Mouse (Mus musculus) midbrain, embryonic 15.5 days (tissue): ENCODE measurements around the gene Rreb1. TPM values are rescaled to one million over a fixed set of nuclear protein-coding genes. Genes with fewer than 3 reads are reported as not detected.

Experiments
- ATAC-seq: fragments of 200-750 bp; cut with Nextera tagmentation; replicated peaks from 2 replicates; pipeline ENCODE4 v1.8.0; 2017; ENCODE audit warnings: moderate TSS enrichment
- H3K27ac ChIP-seq: fragments of 300-500 bp; sonication (generic); 2 replicates; pipeline ENCODE4 v1.5.1; 2015; ENCODE audit warnings: mild to moderate bottlenecking, inconsistent platforms
- H3K27me3 ChIP-seq: fragments of 300-500 bp; sonication (generic); replicated peaks from 2 replicates; pipeline ENCODE4 v1.6.1; 2015; ENCODE audit warnings: inconsistent platforms
- H3K36me3 ChIP-seq: fragments of 300-500 bp; sonication (generic); replicated peaks from 2 replicates; pipeline ENCODE4 v1.6.1; 2015; ENCODE audit warnings: inconsistent platforms
- H3K4me1 ChIP-seq: fragments of 300-500 bp; sonication (generic); 2 replicates; pipeline ENCODE4 v1.6.1; 2015; ENCODE audit warnings: inconsistent platforms
- H3K4me2 ChIP-seq: fragments of 300-500 bp; sonication (generic); 2 replicates; pipeline ENCODE4 v1.6.1; 2015; ENCODE audit warnings: inconsistent platforms, mild to moderate bottlenecking, moderate library complexity
- H3K4me3 ChIP-seq: fragments of 300-500 bp; sonication (generic); 2 replicates; pipeline ENCODE4 v1.5.1; 2015; ENCODE audit warnings: mild to moderate bottlenecking, inconsistent platforms
- H3K9ac ChIP-seq: fragments of 300-500 bp; sonication (generic); 2 replicates; pipeline ENCODE4 v1.6.1; 2015; ENCODE audit warnings: mild to moderate bottlenecking, inconsistent platforms
- H3K9me3 ChIP-seq: fragments of 300-500 bp; sonication (generic); 2 replicates; pipeline ENCODE4 v1.6.1; 2016; ENCODE audit warnings: inconsistent platforms
- WGBS: fragments of 180-500 bp; shearing (Covaris S2); methylation state at CpG from one replicate; pipeline ENCODE4 v1.1.7; 2015; ENCODE audit warnings: mixed read lengths; 5-methylcytosine and 5-hydroxymethylcytosine counted together
- polyA plus RNA-seq: library from polyadenylated mRNA; unstranded; fragments of >200 nt; fragmentation: Nextera tagmentation; extraction: Ambion mirVana; gene quantifications from 2 replicates; pipeline ENCODE4 v1.2.1, GENCODE M21; 2015

Rreb1 gene
- polyA plus RNA-seq: 3.6 and 3.9 TPM in 2 replicates

DNA sequence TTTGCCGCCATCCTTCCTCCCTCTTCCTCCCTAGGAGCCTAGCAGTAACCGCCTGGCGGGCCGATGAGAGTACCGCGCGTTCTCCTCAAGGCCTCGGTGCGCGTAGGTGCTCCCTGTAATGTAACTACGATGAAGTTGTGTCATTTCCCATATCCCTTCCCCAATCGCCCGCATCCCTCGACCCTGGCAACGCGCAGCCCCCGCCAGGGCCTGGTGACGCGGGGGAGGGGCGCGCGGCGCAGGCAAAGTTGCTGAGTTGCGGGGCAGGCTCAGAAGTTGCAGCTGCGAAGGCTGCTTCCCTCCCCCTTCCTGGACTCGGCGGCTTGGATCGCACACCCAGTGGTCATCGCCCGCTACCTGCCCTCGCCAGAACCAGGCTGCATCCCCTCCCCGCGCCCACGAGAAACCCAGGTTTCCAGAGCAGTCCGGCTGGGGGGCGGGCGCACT is at the start of gene Rreb1:
Rreb1 (plus strand) TSS at position 254 of the 447 bp plus-strand sequence.
- H3K4me2 ChIP-seq: peak within 1 kb of the TSS; percentile 100
- H3K9ac ChIP-seq: peak within 1 kb of the TSS; percentile 49
- peaks cover 18% of the 10 kb centered on the region for H3K4me1 ChIP-seq
- H3K27me3 ChIP-seq: peaks cover 33% of the 10 kb centered on the region
- 1% methylated on average over 37 of the region's 37 CpGs for WGBS
- H3K27ac ChIP-seq: no peak within 1 kb of the TSS
- peak; percentile 60 for ATAC-seq
- H3K9me3 ChIP-seq: no peaks in the 10 kb centered on the region
- peak within 1 kb of the TSS; percentile 57 for H3K4me3 ChIP-seq
- no peaks in the 10 kb centered on the region for H3K36me3 ChIP-seq

DNA sequence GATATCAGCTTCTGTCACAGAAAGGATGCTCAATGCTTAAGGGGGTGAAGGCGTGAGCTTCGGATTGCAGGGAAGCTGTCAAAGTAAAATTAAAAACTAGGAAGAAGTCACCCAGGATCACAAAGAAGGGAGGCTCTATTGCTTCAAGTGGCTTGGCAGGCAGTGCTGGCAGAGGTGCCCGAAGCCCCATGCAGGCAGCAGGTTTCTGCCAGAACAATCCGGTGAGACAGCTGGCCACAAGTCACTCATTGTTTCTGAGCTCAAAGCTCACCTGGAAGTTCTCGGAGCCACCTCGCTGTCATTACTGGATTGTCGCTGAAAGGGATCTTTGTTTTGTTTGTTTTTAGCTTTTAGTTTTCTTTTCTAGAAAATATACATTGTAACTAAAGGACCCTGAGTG is 49.6 kb upstream of the Rreb1 start:
- Histone ChIP-seq H3K4me3 (no peak overlapping the region), H3K27ac (no peak overlapping the region), H3K9ac (no peak overlapping the region), H3K9me3 (no peaks in the 10 kb centered on the region), H3K27me3 (no peaks in the 10 kb centered on the region), H3K36me3 (no peaks in the 10 kb centered on the region), H3K4me2 (no peak overlapping the region), H3K4me1 (no peaks in the 10 kb centered on the region)
- no peak for ATAC-seq
- WGBS: 84% methylated on average over 7 of the region's 7 CpGs

DNA sequence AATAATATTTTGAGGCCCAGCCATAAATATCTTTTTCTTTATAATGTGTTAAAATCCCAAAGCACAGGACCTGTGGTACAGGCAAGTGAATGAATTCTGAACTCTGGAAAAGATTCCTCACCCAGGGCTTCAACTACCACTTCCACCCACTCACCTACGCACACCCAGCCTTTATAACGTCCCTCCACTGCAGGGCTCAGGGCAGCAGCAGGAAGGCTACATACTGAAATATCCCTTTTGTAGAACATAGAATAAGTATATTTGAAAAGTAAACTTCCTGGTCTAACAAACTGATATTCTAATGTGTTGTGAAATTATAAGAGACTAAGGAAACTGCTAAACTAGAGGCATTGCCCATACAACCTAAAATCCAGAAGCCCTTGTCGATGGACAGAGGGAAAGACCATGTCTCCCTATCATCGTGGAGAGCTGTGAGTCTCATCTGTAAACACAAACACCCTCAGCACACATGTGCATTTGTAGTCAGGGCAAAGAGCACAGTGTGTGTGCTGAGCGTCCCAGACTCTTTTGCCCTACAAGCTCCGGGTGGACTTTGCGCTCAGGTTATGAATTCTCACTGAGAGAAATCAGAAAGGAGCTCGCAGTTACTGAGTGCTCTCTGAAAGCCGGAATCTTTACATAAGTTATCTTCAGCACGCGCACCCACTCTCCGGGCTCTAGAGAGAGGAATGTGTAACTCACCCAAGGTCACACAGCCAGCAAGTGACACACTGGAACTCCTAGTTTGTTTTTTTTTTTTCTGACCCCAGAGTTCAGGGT is 46.1 kb upstream of the Rreb1 start:
- H3K27me3 ChIP-seq: no peaks in the 10 kb centered on the region
- no peak overlapping the region for H3K27ac ChIP-seq
- H3K9me3 ChIP-seq: no peaks in the 10 kb centered on the region
- no peak overlapping the region for H3K4me3 ChIP-seq
- WGBS: 86% methylated on average over 12 of the region's 12 CpGs
- no peak overlapping the region for H3K4me2 ChIP-seq
- no peak for ATAC-seq
- H3K9ac ChIP-seq: no peak overlapping the region
- no peaks in the 10 kb centered on the region for H3K36me3 ChIP-seq
- no peaks in the 10 kb centered on the region for H3K4me1 ChIP-seq

DNA sequence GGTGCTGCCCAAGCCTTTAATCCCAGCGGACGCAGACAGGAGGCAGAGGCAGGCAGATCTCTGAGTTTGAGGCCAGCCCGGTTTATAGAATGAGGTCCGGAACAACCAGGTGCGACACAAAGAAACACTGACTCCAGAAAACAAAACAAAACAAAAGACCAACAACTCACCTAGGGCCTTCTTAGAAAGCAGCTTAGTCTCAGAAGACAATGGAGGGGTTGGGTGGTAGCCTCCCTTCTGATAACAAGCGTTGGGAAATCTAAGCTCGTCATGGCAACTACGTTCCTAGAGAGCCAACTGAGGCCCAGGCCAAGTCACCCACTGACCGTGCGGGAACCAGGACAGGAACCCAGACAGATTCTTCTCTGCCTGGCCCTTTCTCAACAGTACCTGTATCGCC is 43.7 kb upstream of the Rreb1 start:
- ATAC-seq: no peak
- H3K27me3 ChIP-seq: no peaks in the 10 kb centered on the region
- no peak overlapping the region for H3K27ac ChIP-seq
- 91% methylated on average over 11 of the region's 11 CpGs for WGBS
- no peaks in the 10 kb centered on the region for H3K4me1 ChIP-seq
- H3K9me3 ChIP-seq: no peaks in the 10 kb centered on the region
- H3K4me3 ChIP-seq: no peak overlapping the region
- H3K9ac ChIP-seq: no peak overlapping the region
- H3K4me2 ChIP-seq: no peak overlapping the region
- H3K36me3 ChIP-seq: no peaks in the 10 kb centered on the region

DNA sequence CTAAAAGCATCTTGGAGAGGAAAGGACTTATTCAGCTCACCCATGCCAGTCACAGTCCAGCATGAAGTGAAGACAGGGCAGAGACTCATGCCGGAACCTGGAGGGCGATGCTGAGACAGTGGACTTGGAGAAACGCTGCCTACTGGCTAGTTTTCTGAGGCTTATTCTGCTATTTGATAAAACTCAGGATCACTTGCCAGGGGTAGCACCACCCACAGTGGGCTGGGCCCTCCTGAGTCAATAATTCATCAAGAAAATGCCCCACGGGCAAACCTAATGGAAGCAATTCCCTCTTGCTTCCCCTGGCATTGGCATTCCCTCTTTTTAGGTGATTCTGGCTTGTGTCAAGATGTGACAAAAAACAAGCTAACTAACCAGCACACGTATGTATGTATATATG is 38.1 kb upstream of the Rreb1 start:
- 94% methylated on average over 5 of the region's 5 CpGs for WGBS
- no peaks in the 10 kb centered on the region for H3K27me3 ChIP-seq
- no peak for ATAC-seq

DNA sequence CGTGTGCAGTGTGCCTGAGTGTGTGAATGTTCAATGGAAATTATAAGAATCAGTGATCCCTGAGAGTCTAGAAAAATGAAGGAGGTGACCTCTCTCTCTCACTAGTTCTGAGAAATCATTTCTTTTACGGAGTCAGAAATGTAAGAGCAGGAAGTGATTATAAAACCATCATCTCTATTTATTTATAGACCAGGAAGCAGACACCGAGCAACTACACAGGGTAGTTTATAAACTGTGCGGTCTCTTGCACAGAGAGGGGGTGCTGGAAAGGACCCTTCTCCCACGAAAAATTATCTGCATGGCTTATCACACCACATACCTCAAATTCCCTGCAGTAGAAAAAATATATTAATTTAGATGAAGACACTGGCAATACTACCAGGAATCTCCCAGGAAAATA is 37.4 kb upstream of the Rreb1 start:
- H3K9me3 ChIP-seq: no peaks in the 10 kb centered on the region
- no peak overlapping the region for H3K4me2 ChIP-seq
- 69% methylated on average over 5 of the region's 5 CpGs for WGBS
- H3K27ac ChIP-seq: no peak overlapping the region
- H3K4me1 ChIP-seq: no peaks in the 10 kb centered on the region
- H3K36me3 ChIP-seq: no peaks in the 10 kb centered on the region
- no peaks in the 10 kb centered on the region for H3K27me3 ChIP-seq
- no peak for ATAC-seq
- H3K9ac ChIP-seq: no peak overlapping the region
- H3K4me3 ChIP-seq: no peak overlapping the region

More for the DNA sequence above, 38.1 kb upstream of the Rreb1 start:
- Histone ChIP-seq H3K4me1 (no peaks in the 10 kb centered on the region), H3K4me3 (no peak overlapping the region), H3K9me3 (no peaks in the 10 kb centered on the region), H3K36me3 (no peaks in the 10 kb centered on the region), H3K27ac (no peak overlapping the region), H3K9ac (no peak overlapping the region), H3K4me2 (no peak overlapping the region)

DNA sequence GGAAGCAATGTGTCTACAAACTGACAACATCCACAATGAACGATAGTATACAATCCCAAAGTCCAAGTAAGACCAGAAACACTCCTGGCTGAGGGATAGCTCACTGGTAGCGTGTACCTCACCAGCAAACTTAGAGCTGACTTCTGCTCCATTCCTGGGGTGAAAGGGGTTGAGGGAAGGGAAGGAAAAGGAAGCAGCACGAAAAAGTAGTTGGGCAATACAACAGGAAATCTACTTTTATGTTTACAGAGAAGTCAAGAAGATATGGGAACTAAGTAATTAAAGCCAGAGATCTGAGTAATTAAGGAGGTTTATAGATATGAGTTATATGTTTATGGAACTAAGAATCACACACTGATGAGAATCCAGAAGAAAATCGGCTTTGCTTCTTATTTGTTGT is 36.0 kb upstream of the Rreb1 start:
- Histone ChIP-seq H3K36me3 (no peaks in the 10 kb centered on the region), H3K4me2 (no peak overlapping the region), H3K4me3 (no peak overlapping the region), H3K27me3 (no peaks in the 10 kb centered on the region), H3K4me1 (no peaks in the 10 kb centered on the region), H3K9ac (no peak overlapping the region), H3K27ac (no peak overlapping the region), H3K9me3 (no peaks in the 10 kb centered on the region)
- no peak for ATAC-seq
- 91% methylated on average over 4 of the region's 4 CpGs for WGBS

DNA sequence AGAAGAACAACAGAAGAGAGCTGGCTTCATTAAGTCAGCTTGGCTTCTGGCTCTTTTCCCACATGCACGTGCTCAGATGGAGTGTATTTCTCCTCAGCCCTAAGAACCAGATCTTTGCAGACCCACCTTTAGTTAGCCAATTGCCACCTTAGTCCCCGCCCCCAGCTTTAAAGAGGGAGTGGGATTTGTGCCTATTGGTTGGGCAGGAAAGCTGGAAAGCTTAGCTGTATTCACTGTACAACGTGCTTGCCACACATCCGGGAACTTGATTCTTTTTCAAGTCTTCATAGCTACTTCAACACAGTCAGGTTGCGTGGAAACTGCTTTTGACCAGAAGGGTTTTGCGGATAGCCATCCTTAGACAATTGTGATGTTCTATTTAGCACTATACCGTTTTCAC is 30.7 kb upstream of the Rreb1 start:
- no peaks in the 10 kb centered on the region for H3K9me3 ChIP-seq
- 0 out of 2 replicates have a peak, but pooled peaks cover 4% of the 10 kb centered on the region for H3K4me1 ChIP-seq
- no peaks in the 10 kb centered on the region for H3K36me3 ChIP-seq
- no peak overlapping the region for H3K4me2 ChIP-seq
- no peak overlapping the region for H3K27ac ChIP-seq
- no peak overlapping the region for H3K9ac ChIP-seq
- WGBS: 75% methylated on average over 7 of the region's 7 CpGs
- no peak for ATAC-seq
- no peak overlapping the region for H3K4me3 ChIP-seq
- H3K27me3 ChIP-seq: no peaks in the 10 kb centered on the region

DNA sequence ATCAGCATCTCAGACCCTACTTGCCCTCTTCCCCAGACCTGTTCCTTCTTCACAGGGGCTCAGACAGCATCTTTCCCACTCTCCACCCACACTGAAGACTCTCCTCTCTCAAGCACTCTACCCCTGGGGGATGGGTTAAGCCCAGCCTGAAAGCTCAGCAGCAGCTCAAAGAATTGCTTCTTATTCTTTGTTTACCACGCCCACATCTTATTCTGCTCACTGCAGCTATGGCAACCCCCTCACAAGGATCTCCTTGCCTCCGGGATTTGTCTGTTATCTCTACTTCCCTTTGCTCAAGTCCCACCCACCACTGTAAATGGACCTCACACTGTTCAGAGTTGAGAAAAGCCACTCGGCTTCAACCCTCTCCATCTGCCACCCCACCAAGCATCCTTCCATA is 28.7 kb upstream of the Rreb1 start:
- no peaks in the 10 kb centered on the region for H3K36me3 ChIP-seq
- no peak overlapping the region for H3K4me2 ChIP-seq
- no peak for ATAC-seq
- no peak overlapping the region for H3K4me3 ChIP-seq
- no peak overlapping the region for H3K9ac ChIP-seq
- H3K4me1 ChIP-seq: 0 out of 2 replicates have a peak, but pooled peaks cover 4% of the 10 kb centered on the region
- no peak overlapping the region for H3K27ac ChIP-seq
- no peaks in the 10 kb centered on the region for H3K27me3 ChIP-seq
- no peaks in the 10 kb centered on the region for H3K9me3 ChIP-seq
- 3% methylated on average over 3 of the region's 3 CpGs for WGBS

DNA sequence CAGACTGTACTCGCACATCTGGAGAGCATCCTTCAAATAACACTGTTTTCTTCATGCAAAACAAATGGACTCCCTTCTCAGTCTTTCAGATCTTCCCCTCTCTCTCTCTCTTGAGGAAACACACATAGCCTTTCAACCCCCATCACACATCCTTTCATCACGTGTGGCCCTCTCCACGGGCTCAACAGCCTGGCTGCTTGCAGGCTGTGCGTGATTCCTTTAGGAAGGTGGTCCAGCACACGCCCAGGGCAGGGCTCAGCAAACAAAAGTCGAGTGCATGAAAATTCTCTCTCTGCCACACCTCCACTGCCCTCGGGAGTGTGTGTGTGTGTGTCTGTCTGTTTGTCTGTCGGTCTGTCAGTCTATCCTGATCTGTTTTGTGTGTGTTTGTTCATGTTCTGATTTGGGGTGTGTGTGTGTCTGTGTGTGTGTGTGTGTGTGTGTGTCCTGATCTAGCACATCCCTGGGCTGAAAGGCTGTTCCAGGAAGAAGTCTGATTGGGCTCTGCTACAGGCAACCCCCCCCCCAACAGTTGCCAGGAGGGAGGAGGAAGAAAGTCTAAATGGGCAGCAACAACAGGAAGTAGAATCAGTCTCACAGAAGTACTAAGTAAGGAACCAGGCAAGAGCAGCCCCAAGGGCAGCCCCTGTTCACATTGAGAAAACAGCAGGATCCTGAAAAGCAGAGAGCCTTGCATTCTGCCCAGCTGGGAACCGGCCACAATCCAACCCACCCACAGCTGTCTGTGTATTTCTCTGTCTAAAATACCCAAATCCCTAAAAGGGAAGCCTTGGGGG is 26.8 kb upstream of the Rreb1 start:
- Histone ChIP-seq H3K4me1 (0 out of 2 replicates have a peak, but pooled peaks cover 4% of the 10 kb centered on the region), H3K27me3 (no peaks in the 10 kb centered on the region), H3K9me3 (no peaks in the 10 kb centered on the region), H3K4me2 (no peak overlapping the region), H3K9ac (no peak overlapping the region), H3K36me3 (no peaks in the 10 kb centered on the region), H3K4me3 (no peak overlapping the region), H3K27ac (no peak overlapping the region)
- no peak for ATAC-seq
- 55% methylated on average over 9 of the region's 9 CpGs for WGBS

DNA sequence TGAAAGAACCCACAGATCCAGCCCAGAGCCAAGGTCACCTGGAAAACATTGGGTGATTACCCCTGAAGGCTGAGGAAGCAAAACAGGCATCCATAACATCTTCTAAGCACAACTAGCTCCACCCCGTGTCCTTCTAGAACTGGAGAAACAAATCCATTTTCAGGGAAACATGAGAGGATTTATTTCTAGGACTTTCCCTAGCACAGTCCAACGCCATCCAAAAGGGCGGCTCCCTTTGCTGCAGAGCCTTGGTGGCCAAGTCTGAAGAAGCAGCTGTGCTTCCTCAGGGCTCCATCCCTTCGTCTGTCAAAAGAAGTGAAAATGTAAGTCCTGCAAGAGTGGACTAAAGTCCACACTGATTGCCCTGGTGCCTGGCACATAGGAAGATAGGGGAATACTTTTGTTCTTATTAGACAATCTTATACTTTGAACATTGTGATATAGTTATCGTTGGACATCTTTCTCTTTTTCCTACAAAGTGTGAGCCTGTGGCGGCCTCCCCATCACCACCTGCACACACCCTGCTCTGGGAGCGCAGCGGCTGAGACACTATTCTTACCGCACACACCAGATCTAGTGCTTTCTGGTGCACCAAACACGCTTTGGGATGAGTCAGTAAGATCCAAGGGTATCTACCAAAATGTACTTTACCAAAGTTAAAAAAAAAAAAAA is 18.7 kb upstream of the Rreb1 start:
- peaks cover 10% of the 10 kb centered on the region for H3K4me1 ChIP-seq
- H3K9me3 ChIP-seq: no peaks in the 10 kb centered on the region
- no peak for ATAC-seq
- H3K27me3 ChIP-seq: peaks cover 26% of the 10 kb centered on the region
- WGBS: 88% methylated on average over 10 of the region's 10 CpGs
- H3K36me3 ChIP-seq: no peaks in the 10 kb centered on the region
- H3K27ac ChIP-seq: no peak overlapping the region
- no peak overlapping the region for H3K4me2 ChIP-seq
- no peak overlapping the region for H3K4me3 ChIP-seq
- H3K9ac ChIP-seq: no peak overlapping the region

DNA sequence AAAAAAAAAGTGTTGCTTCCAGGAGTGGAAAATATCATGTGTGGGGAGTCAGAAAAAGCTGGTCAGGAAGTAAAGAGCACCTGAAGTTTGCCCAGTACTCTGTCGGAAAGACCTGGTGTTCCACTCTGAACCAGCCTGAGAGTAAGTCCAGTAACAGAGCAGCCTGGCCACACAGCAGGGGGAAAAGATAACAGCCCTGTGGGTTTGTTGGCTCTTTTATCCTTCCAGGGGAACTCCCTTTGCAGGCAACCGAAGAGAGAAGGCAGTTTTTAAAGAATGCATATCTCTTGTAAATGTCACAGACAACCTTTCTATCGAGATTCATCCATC is 18.2 kb upstream of the Rreb1 start:
- Histone ChIP-seq H3K4me1 (peaks cover 10% of the 10 kb centered on the region), H3K36me3 (no peaks in the 10 kb centered on the region)
- no peak for ATAC-seq

More for the DNA sequence above, 18.2 kb upstream of the Rreb1 start:
- no peak overlapping the region for H3K9ac ChIP-seq
- WGBS: 24% methylated on average over 3 of the region's 3 CpGs
- no peak overlapping the region for H3K4me3 ChIP-seq
- no peak overlapping the region for H3K27ac ChIP-seq
- no peaks in the 10 kb centered on the region for H3K9me3 ChIP-seq
- H3K27me3 ChIP-seq: peaks cover 26% of the 10 kb centered on the region
- H3K4me2 ChIP-seq: no peak overlapping the region
